Mouse (Mus musculus) embryonic facial prominence, embryonic 13.5 days (tissue): ENCODE results near the gene Atp8b3. TPM values are rescaled to one million over a fixed set of nuclear protein-coding genes. Genes with fewer than 3 reads are reported as not detected.

Source experiments
- ATAC-seq: fragments of 200-750 bp; cut with Nextera tagmentation; 2 replicates; pipeline ENCODE4 v1.8.0; 2017; ENCODE audit warnings: low read depth; ENCODE audit not compliant: insufficient number of reproducible peaks, insufficient read depth, low FRiP score, low TSS enrichment
- H3K27ac ChIP-seq: fragments of 300-500 bp; sonication (generic); 2 replicates; pipeline ENCODE4 v1.5.1; 2015; ENCODE audit warnings: moderate library complexity, mild to moderate bottlenecking, inconsistent platforms
- H3K27me3 ChIP-seq: fragments of 300-500 bp; sonication (generic); 2 replicates; pipeline ENCODE4 v1.6.1; 2015; ENCODE audit warnings: mild to moderate bottlenecking, inconsistent platforms
- H3K36me3 ChIP-seq: fragments of 300-500 bp; sonication (generic); 2 replicates; pipeline ENCODE4 v1.6.1; 2015; ENCODE audit warnings: mild to moderate bottlenecking, inconsistent platforms
- H3K4me1 ChIP-seq: fragments of 300-500 bp; sonication (generic); 2 replicates; pipeline ENCODE4 v1.6.1; 2015; ENCODE audit warnings: inconsistent platforms
- H3K4me2 ChIP-seq: fragments of 300-500 bp; sonication (generic); 2 replicates; pipeline ENCODE4 v1.6.1; 2015; ENCODE audit warnings: moderate library complexity, mild to moderate bottlenecking, inconsistent platforms
- H3K4me3 ChIP-seq: fragments of 300-500 bp; sonication (generic); 2 replicates; pipeline ENCODE4 v1.5.1; 2015; ENCODE audit warnings: mild to moderate bottlenecking, inconsistent platforms
- H3K9ac ChIP-seq: fragments of 300-500 bp; sonication (generic); 2 replicates; pipeline ENCODE4 v1.6.1; 2015; ENCODE audit warnings: mild to moderate bottlenecking, inconsistent platforms
- H3K9me3 ChIP-seq: fragments of 300-500 bp; sonication (generic); 2 replicates; pipeline ENCODE4 v1.6.1; 2016; ENCODE audit warnings: inconsistent platforms
- WGBS: fragments of 180-500 bp; shearing (Covaris S2); methylation state at CpG from one replicate; pipeline ENCODE4 v1.1.7; 2015; ENCODE audit warnings: mixed read lengths; 5-methylcytosine and 5-hydroxymethylcytosine counted together
- polyA plus RNA-seq: library from polyadenylated mRNA; unstranded; fragments of >200 nt; fragmentation: Nextera tagmentation; extraction: Ambion mirVana; gene quantifications from 2 replicates; pipeline ENCODE4 v1.2.1, GENCODE M21; 2015

The Atp8b3 gene
- polyA plus RNA-seq, 1 experiment from 2014 or later = 0.04 TPM

DNA sequence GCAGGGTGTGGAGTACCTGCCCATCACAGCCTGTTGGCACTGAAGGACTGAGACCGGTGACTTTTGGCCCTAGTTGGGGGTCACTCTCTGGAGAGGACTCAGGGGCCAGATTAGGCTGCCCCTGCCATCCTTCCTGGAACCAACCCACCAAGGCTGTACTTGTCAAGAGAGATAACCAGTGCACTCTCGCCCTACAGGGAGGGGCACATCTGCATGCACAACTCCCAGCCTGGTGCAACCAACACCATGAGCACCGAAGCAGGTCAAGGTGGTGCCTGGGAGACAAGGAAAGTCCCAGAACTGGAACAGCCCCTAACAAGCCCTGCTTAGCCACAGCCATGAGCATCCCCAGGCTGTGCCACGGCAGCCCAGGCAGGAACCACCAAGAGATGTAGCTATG is 8.0 kb upstream of the Atp8b3 start:
- no peak overlapping the region for H3K27ac ChIP-seq
- no peak overlapping the region for H3K4me3 ChIP-seq
- peaks cover 90% of the 10 kb centered on the region for H3K36me3 ChIP-seq
- no peak for ATAC-seq
- no peak overlapping the region for H3K9ac ChIP-seq
- H3K27me3 ChIP-seq = no peaks in the 10 kb centered on the region
- H3K9me3 ChIP-seq = no peaks in the 10 kb centered on the region
- 98% methylated on average over 4 of the region's 4 CpGs for WGBS
- H3K4me1 ChIP-seq = no peaks in the 10 kb centered on the region
- no peak overlapping the region for H3K4me2 ChIP-seq

DNA sequence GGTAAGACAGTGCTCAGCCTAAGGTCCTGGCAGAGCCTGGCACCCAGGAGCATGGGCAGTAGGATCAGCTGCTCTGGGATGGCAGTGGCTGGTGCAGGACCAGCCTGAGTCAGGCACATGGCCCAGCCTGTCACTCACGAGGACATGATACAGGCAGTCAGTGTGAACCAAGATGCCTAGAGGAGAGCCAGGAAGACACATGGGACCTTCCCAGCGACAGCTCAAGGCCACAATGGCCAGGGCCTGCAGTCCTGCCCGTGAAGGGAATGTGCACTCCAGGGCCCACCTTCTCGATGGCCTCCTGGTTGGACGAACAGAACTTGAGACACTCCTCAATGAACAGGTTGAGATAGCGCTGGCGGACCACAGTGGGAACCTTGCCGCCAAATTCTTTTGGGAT is 6.7 kb upstream of the Atp8b3 start:
- Histone ChIP-seq H3K36me3 (peaks cover 96% of the 10 kb centered on the region), H3K4me3 (no peak overlapping the region), H3K9ac (no peak overlapping the region), H3K4me1 (no peaks in the 10 kb centered on the region), H3K27ac (no peak overlapping the region), H3K27me3 (no peaks in the 10 kb centered on the region), H3K9me3 (no peaks in the 10 kb centered on the region), H3K4me2 (no peak overlapping the region)
- WGBS = 92% methylated on average over 8 of the region's 8 CpGs
- no peak for ATAC-seq

- WGBS = 96% methylated on average over 14 of the region's 14 CpGs
- no peak for ATAC-seq
- Histone ChIP-seq H3K4me2 (no peak overlapping the region), H3K36me3 (peaks cover 83% of the 10 kb centered on the region), H3K9me3 (no peaks in the 10 kb centered on the region), H3K27ac (no peak overlapping the region), H3K4me1 (peaks cover 4% of the 10 kb centered on the region), H3K27me3 (peaks cover 4% of the 10 kb centered on the region), H3K4me3 (no peak overlapping the region), H3K9ac (no peak overlapping the region)
Observed at GRCm38 (mm10) chr10:80543873-80544272, 4.9 kb upstream of the Atp8b3 start.

GRCm38 (mm10) chr10:80539493-80539892 is 569 bp upstream of the Atp8b3 start:
- H3K4me3 ChIP-seq = no peak overlapping the region
- peaks cover 18% of the 10 kb centered on the region for H3K4me1 ChIP-seq
- no peak for ATAC-seq
- H3K9me3 ChIP-seq = no peaks in the 10 kb centered on the region
- peaks cover 40% of the 10 kb centered on the region for H3K36me3 ChIP-seq
- peaks cover 45% of the 10 kb centered on the region for H3K27me3 ChIP-seq
- no peak overlapping the region for H3K27ac ChIP-seq
- H3K9ac ChIP-seq = no peak overlapping the region
- WGBS = 54% methylated on average over 5 of the region's 5 CpGs
- H3K4me2 ChIP-seq = no peak overlapping the region

GRCm38 (mm10) chr10:80538180-80538579 is 744 bp downstream of the Atp8b3 start:
- no peak overlapping the region for H3K4me3 ChIP-seq
- no peak overlapping the region for H3K27ac ChIP-seq
- peaks cover 51% of the 10 kb centered on the region for H3K27me3 ChIP-seq
- no peak overlapping the region for H3K4me2 ChIP-seq
- ATAC-seq = no peak
- H3K9me3 ChIP-seq = no peaks in the 10 kb centered on the region
- H3K36me3 ChIP-seq = peaks cover 27% of the 10 kb centered on the region
- 47% methylated on average over 5 of the region's 5 CpGs for WGBS
- H3K9ac ChIP-seq = no peak overlapping the region
- peaks cover 18% of the 10 kb centered on the region for H3K4me1 ChIP-seq

- no peak overlapping the region for H3K27ac ChIP-seq
- 0 out of 2 replicates have a peak, but pooled peaks cover 6% of the 10 kb centered on the region for H3K36me3 ChIP-seq
- no peak overlapping the region for H3K4me2 ChIP-seq
- WGBS = 8% methylated on average over 13 of the region's 13 CpGs
- ATAC-seq = no peak
- no peaks in the 10 kb centered on the region for H3K9me3 ChIP-seq
- peak overlapping the region; percentile 13; the same call in 1 of the 2 replicates for H3K4me3 ChIP-seq
- peaks cover 51% of the 10 kb centered on the region for H3K27me3 ChIP-seq
- H3K9ac ChIP-seq = no peak overlapping the region
- H3K4me1 ChIP-seq = peaks cover 18% of the 10 kb centered on the region
Observed at GRCm38 (mm10) chr10:80535711-80536110, 3.2 kb downstream of the Atp8b3 start.

DNA sequence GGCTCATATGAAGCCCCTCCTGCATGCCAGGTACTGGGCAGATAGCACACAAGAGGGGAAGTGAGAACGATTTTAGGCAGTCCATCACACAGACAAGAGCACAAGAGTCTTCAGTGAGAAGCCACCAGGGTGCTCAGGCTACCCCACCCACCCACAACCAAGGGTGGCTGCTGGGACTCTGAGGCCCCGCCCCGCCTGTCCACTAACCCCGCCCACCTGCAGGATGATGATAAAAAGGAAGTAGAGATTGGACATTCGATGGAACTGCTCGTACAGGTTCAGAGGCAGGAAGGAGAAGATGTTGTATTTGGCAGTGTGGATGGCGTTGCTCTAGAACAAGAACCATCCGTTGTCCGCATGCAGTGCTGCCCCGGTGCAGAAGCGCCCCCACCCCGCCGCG is 3.9 kb downstream of the Atp8b3 start:
- Histone ChIP-seq H3K9me3 (no peaks in the 10 kb centered on the region), H3K27ac (no peak overlapping the region), H3K36me3 (no peaks in the 10 kb centered on the region), H3K4me3 (peak overlapping the region; percentile 13; the same call in 1 of the 2 replicates), H3K4me1 (peaks cover 18% of the 10 kb centered on the region), H3K4me2 (peak overlapping the region; percentile 31; the same call in 1 of the 2 replicates), H3K27me3 (peaks cover 51% of the 10 kb centered on the region), H3K9ac (no peak overlapping the region)
- ATAC-seq = no peak
- WGBS = 9% methylated on average over 14 of the region's 14 CpGs

GRCm38 (mm10) chr10:80533704-80534103 is 5.2 kb downstream of the Atp8b3 start:
- peaks cover 47% of the 10 kb centered on the region for H3K27me3 ChIP-seq
- H3K4me3 ChIP-seq = no peak overlapping the region
- H3K4me1 ChIP-seq = peaks cover 13% of the 10 kb centered on the region
- no peak overlapping the region for H3K9ac ChIP-seq
- H3K27ac ChIP-seq = no peak overlapping the region
- WGBS = 18% methylated on average over 7 of the region's 7 CpGs
- no peak for ATAC-seq
- no peak overlapping the region for H3K4me2 ChIP-seq
- H3K36me3 ChIP-seq = no peaks in the 10 kb centered on the region
- H3K9me3 ChIP-seq = no peaks in the 10 kb centered on the region

- ATAC-seq = no peak
- H3K4me1 ChIP-seq = peaks cover 11% of the 10 kb centered on the region; the same call in 1 of the 2 replicates
- H3K27ac ChIP-seq = no peak overlapping the region
- H3K4me2 ChIP-seq = no peak overlapping the region
- 80% methylated on average over 11 of the region's 11 CpGs for WGBS
- H3K36me3 ChIP-seq = no peaks in the 10 kb centered on the region
- H3K27me3 ChIP-seq = peaks cover 40% of the 10 kb centered on the region
- H3K9ac ChIP-seq = no peak overlapping the region
- H3K4me3 ChIP-seq = no peak overlapping the region
- H3K9me3 ChIP-seq = no peaks in the 10 kb centered on the region
Observed at GRCm38 (mm10) chr10:80532783-80533182, 6.1 kb downstream of the Atp8b3 start.

- H3K36me3 ChIP-seq = no peaks in the 10 kb centered on the region
- H3K9ac ChIP-seq = no peak overlapping the region
- H3K27ac ChIP-seq = no peak overlapping the region
- no peak overlapping the region for H3K4me3 ChIP-seq
- 26% methylated on average over 9 of the region's 9 CpGs for WGBS
- peak; percentile 57; the same call in 1 of the 2 replicates for ATAC-seq
- no peaks in the 10 kb centered on the region for H3K9me3 ChIP-seq
- peak overlapping the region; percentile 18; the same call in 1 of the 2 replicates for H3K4me2 ChIP-seq
- no peaks in the 10 kb centered on the region for H3K4me1 ChIP-seq
- peaks cover 5% of the 10 kb centered on the region for H3K27me3 ChIP-seq
Observed at GRCm38 (mm10) chr10:80526172-80526571, 12.8 kb downstream of the Atp8b3 start.

- Histone ChIP-seq H3K4me3 (no peak overlapping the region), H3K36me3 (no peaks in the 10 kb centered on the region), H3K27me3 (no peaks in the 10 kb centered on the region; the same call in 1 of the 2 replicates), H3K4me1 (no peaks in the 10 kb centered on the region), H3K9ac (no peak overlapping the region), H3K9me3 (no peaks in the 10 kb centered on the region), H3K27ac (no peak overlapping the region), H3K4me2 (no peak overlapping the region)
- ATAC-seq = no peak
- WGBS = 90% methylated on average over 7 of the region's 7 CpGs
Observed at GRCm38 (mm10) chr10:80523299-80523698, 15.6 kb downstream of the Atp8b3 start.

DNA sequence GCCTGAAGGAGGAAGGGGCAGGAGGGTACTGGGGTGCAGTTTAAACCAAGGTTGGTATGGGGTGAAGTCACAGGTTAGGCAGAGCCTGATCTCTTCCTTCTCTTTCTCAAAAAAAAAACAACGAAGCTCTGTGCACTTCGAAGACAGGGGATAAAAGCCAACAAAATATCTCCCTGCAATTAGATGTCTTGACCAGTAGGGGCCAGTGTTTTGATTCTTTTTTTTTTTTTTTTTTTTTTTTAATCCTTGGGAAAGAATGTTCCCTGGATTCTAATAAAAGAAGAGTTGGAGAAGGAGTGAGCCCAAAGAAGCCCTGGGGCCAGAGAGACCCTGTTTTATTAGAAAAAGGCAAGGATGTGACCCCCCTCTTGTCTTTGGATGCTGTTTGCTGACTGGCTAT is 19.6 kb downstream of the Atp8b3 start:
- no peaks in the 10 kb centered on the region for H3K4me1 ChIP-seq
- H3K9ac ChIP-seq = no peak overlapping the region
- ATAC-seq = no peak
- WGBS = 76% methylated on average over 2 of the region's 2 CpGs
- H3K36me3 ChIP-seq = no peaks in the 10 kb centered on the region
- no peak overlapping the region for H3K27ac ChIP-seq
- H3K4me3 ChIP-seq = no peak overlapping the region
- no peak overlapping the region for H3K4me2 ChIP-seq
- no peaks in the 10 kb centered on the region for H3K9me3 ChIP-seq
- peaks cover 18% of the 10 kb centered on the region for H3K27me3 ChIP-seq
